Mouse (Mus musculus): ENCODE data around the gene Hpn. TPM values are rescaled to one million over a fixed set of nuclear protein-coding genes. Genes with fewer than 3 reads are reported as not detected.
A peak's percentile ranks its signal among the peaks of the same experiment; 100 is the strongest.

Gene Hpn
- polyA plus RNA-seq, 1 experiment from 2014 or later, result 4.2 TPM

DNA sequence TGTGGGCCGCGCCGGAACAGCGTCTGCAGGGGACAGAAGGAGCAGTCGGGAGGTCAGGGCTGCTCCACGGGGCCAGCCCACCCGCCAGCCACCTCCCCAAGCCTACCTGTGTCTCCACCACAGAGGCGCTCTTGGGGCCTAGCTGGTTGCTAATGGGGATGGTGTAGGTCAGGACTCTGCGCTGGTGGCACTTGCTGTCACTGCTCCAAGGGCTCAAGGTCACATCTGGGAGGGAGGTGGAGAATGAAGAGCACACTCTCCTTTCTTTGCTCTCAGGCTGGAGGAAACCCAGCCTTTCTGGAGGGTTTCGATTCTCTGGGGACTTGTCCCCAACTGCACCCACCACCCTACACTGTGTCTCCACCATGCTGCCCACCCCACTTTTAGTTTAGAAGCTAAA is 20.6 kb upstream of the Hpn start:
- WGBS, result 93% methylated on average over 10 of the region's 10 CpGs
- H3K36me3 ChIP-seq, result peaks cover 99% of the 10 kb centered on the region
- H3K4me2 ChIP-seq (replicated peaks), result no peak overlapping the region
- H3K9me3 ChIP-seq, result no peaks in the 10 kb centered on the region
- no peak overlapping the region for H3K9ac ChIP-seq
- H3K27ac ChIP-seq, result no peak overlapping the region
- no peak overlapping the region for H3K4me3 ChIP-seq
- ATAC-seq (ENCODE audit: insufficient number of reproducible peaks, insufficient read depth, low FRiP score, low TSS enrichment), result no peak
- no peaks in the 10 kb centered on the region for H3K4me1 ChIP-seq
- H3K27me3 ChIP-seq, result no peaks in the 10 kb centered on the region

GRCm38 (mm10) chr7:31131866-31132265 is 16.8 kb upstream of the Hpn start:
- peaks cover 15% of the 10 kb centered on the region for H3K27me3 ChIP-seq
- H3K4me3 ChIP-seq, result no peak overlapping the region
- no peak for ATAC-seq (ENCODE audit: insufficient number of reproducible peaks, insufficient read depth, low FRiP score, low TSS enrichment)
- H3K27ac ChIP-seq, result no peak overlapping the region
- H3K36me3 ChIP-seq, result peaks cover 88% of the 10 kb centered on the region
- no peak overlapping the region for H3K9ac ChIP-seq
- no peak overlapping the region for H3K4me2 ChIP-seq (replicated peaks)
- H3K9me3 ChIP-seq, result no peaks in the 10 kb centered on the region
- 94% methylated on average over 4 of the region's 4 CpGs for WGBS
- no peaks in the 10 kb centered on the region for H3K4me1 ChIP-seq

DNA sequence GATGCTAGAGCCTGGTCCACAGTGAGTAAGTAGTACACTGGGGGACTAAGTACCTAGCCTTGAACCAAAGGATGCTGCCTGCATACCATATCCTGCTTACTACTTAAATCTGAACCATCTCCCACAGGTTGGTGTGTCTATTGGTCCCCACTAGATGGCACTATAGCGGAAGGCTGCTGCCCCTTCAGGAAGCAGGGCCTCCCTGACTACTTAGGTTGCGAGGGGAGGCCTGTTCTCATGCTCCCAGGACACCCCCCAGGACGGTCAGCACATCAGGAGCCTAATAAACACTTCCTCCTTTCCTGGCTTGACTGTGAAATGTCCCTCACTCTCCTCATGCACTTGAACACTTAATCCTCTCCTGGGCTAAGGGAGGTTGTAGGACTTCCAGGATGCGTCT is 15.8 kb upstream of the Hpn start:
- ATAC-seq (ENCODE audit: insufficient number of reproducible peaks, insufficient read depth, low FRiP score, low TSS enrichment), result no peak
- Histone ChIP-seq H3K36me3 (peaks cover 77% of the 10 kb centered on the region), H3K27ac (no peak overlapping the region), H3K27me3 (peaks cover 25% of the 10 kb centered on the region), H3K4me1 (no peaks in the 10 kb centered on the region; the same call in 1 of the 2 replicates), H3K9me3 (no peaks in the 10 kb centered on the region), H3K9ac (no peak overlapping the region), H3K4me2 (replicated peaks) (no peak overlapping the region), H3K4me3 (no peak overlapping the region)
- WGBS, result 38% methylated on average over 4 of the region's 4 CpGs

GRCm38 (mm10) chr7:31130197-31130596 is 15.1 kb upstream of the Hpn start:
- H3K9ac ChIP-seq, result no peak overlapping the region
- no peaks in the 10 kb centered on the region for H3K9me3 ChIP-seq
- WGBS, result 95% methylated on average over 7 of the region's 7 CpGs
- ATAC-seq (ENCODE audit: insufficient number of reproducible peaks, insufficient read depth, low FRiP score, low TSS enrichment), result no peak
- no peak overlapping the region for H3K27ac ChIP-seq
- peaks cover 32% of the 10 kb centered on the region for H3K27me3 ChIP-seq
- H3K4me2 ChIP-seq (replicated peaks), result no peak overlapping the region
- no peak overlapping the region for H3K4me3 ChIP-seq
- no peaks in the 10 kb centered on the region; the same call in 1 of the 2 replicates for H3K4me1 ChIP-seq
- H3K36me3 ChIP-seq, result peaks cover 71% of the 10 kb centered on the region

GRCm38 (mm10) chr7:31128157-31128705 is 13.1 kb upstream of the Hpn start:
- Histone ChIP-seq H3K36me3 (peaks cover 51% of the 10 kb centered on the region), H3K27ac (no peak overlapping the region), H3K4me2 (replicated peaks) (no peak overlapping the region), H3K27me3 (peaks cover 41% of the 10 kb centered on the region), H3K4me3 (no peak overlapping the region), H3K9ac (no peak overlapping the region), H3K4me1 (no peaks in the 10 kb centered on the region; the same call in 1 of the 2 replicates), H3K9me3 (no peaks in the 10 kb centered on the region)
- WGBS, result 61% methylated on average over 9 of the region's 9 CpGs
- 0 out of 2 replicates have a peak, but pooled peaks have one; percentile 19 for ATAC-seq (ENCODE audit: insufficient number of reproducible peaks, insufficient read depth, low FRiP score, low TSS enrichment)

GRCm38 (mm10) chr7:31126851-31127724 is 12.0 kb upstream of the Hpn start, which contains the start of gene Scn1b:
Scn1b (minus strand) TSS chr7:31127003.
- ATAC-seq (ENCODE audit: insufficient number of reproducible peaks, insufficient read depth, low FRiP score, low TSS enrichment), result no peak
- H3K27me3 ChIP-seq, result peaks cover 41% of the 10 kb centered on the region
- no peaks in the 10 kb centered on the region for H3K9me3 ChIP-seq
- H3K4me1 ChIP-seq, result no peaks in the 10 kb centered on the region; the same call in 1 of the 2 replicates
- H3K27ac ChIP-seq, result no peak within 1 kb of the TSS
- peak within 1 kb of the TSS; percentile 99 for H3K4me2 ChIP-seq (replicated peaks)
- H3K4me3 ChIP-seq, result peak within 1 kb of the TSS; percentile 62
- WGBS, result 2% methylated on average over 44 of the region's 60 CpGs
- H3K36me3 ChIP-seq, result peaks cover 40% of the 10 kb centered on the region
- peak within 1 kb of the TSS; percentile 74 for H3K9ac ChIP-seq

DNA sequence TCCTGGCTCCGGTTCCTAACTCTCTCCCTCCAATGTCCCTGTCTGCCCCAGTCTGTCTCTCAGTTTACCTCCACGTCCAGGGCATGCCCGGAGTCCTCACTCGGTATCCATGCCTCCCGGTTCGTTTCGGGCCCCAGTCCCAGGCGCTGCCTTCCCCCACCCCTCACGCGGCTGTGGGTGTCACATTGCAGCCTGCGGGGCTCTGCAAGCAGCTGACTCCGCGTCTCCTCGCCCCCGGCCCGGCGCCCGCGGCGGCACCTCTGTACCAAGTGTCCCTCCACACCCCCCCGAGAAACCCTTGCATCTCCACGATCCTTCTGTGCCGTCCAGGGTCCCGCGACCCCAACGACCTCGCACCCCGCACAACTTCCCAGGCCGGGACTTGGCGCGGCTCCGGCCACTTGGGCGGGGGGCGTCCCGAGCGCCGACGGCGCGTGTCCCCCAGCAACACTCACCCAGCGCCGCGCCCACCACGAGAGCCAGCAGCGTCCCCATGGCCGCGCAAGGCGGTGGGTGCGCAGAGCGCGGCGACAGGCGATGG is 11.2 kb upstream of the Hpn start:
- Histone ChIP-seq H3K27me3 (peaks cover 41% of the 10 kb centered on the region), H3K4me2 (replicated peaks) (peak overlapping the region; percentile 99), H3K4me1 (no peaks in the 10 kb centered on the region; the same call in 1 of the 2 replicates), H3K36me3 (peaks cover 32% of the 10 kb centered on the region), H3K4me3 (peak overlapping the region; percentile 62), H3K27ac (no peak overlapping the region), H3K9me3 (no peaks in the 10 kb centered on the region), H3K9ac (peak overlapping the region; percentile 74)
- 1% methylated on average over 49 of the region's 53 CpGs for WGBS
- no peak for ATAC-seq (ENCODE audit: insufficient number of reproducible peaks, insufficient read depth, low FRiP score, low TSS enrichment)

GRCm38 (mm10) chr7:31125116-31125515 is 10.0 kb upstream of the Hpn start:
- Histone ChIP-seq H3K36me3 (peaks cover 20% of the 10 kb centered on the region), H3K9me3 (no peaks in the 10 kb centered on the region), H3K4me2 (replicated peaks) (no peak overlapping the region), H3K27me3 (peaks cover 41% of the 10 kb centered on the region), H3K27ac (no peak overlapping the region), H3K9ac (no peak overlapping the region), H3K4me1 (no peaks in the 10 kb centered on the region; the same call in 1 of the 2 replicates), H3K4me3 (no peak overlapping the region)
- WGBS, result 86% methylated on average over 13 of the region's 13 CpGs
- ATAC-seq (ENCODE audit: insufficient number of reproducible peaks, insufficient read depth, low FRiP score, low TSS enrichment), result no peak

DNA sequence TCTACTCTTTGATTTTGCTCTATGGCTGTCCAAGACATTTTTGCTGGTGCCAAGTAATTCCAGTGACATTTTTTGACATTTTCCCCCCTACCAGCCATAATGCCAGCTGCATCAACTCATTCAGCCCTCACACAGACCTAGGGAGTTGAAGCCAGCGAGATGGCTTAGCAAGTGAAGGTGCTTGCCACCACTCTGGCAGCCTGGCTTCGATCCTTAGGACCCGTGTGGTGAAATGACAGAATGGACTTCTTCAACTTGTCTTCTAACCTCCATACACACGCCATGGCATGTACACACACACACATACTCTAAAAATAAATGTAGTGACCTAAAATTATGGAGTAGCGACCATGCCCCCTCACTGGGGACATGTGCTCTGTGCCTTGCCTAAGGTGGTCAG is 9.3 kb upstream of the Hpn start:
- peaks cover 13% of the 10 kb centered on the region for H3K36me3 ChIP-seq
- no peak for ATAC-seq (ENCODE audit: insufficient number of reproducible peaks, insufficient read depth, low FRiP score, low TSS enrichment)
- WGBS, result 85% methylated on average over 5 of the region's 5 CpGs
- H3K4me1 ChIP-seq, result no peaks in the 10 kb centered on the region; the same call in 1 of the 2 replicates
- H3K4me2 ChIP-seq (replicated peaks), result no peak overlapping the region
- no peak overlapping the region for H3K4me3 ChIP-seq
- H3K27me3 ChIP-seq, result peaks cover 41% of the 10 kb centered on the region
- H3K9me3 ChIP-seq, result no peaks in the 10 kb centered on the region
- no peak overlapping the region for H3K27ac ChIP-seq
- H3K9ac ChIP-seq, result no peak overlapping the region

DNA sequence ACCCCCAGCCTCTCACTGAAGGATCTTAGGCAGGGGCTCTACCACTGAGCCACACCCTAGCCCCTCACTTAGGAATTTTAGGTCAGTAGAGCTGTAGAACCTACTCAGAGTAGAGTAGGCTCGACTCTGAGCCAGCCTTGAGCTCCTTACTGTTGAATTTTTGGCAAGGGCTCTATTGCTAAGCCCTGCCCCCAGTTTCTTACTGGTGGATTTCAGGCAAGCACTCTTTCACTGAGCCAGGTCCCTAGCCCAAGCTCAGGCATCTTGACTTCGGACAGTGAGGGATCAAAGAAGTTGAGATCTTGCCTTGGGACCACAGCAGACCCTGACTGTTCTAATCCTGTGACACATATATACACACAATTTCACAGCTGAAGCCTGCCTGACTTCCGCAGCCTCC is 8.6 kb upstream of the Hpn start:
- H3K36me3 ChIP-seq, result peaks cover 6% of the 10 kb centered on the region; the same call in 1 of the 2 replicates
- H3K4me1 ChIP-seq, result no peaks in the 10 kb centered on the region; the same call in 1 of the 2 replicates
- no peaks in the 10 kb centered on the region for H3K9me3 ChIP-seq
- WGBS, result 79% methylated on average over 3 of the region's 3 CpGs
- H3K4me2 ChIP-seq (replicated peaks), result no peak overlapping the region
- no peak overlapping the region for H3K9ac ChIP-seq
- no peak for ATAC-seq (ENCODE audit: insufficient number of reproducible peaks, insufficient read depth, low FRiP score, low TSS enrichment)
- H3K27me3 ChIP-seq, result peaks cover 41% of the 10 kb centered on the region
- H3K27ac ChIP-seq, result no peak overlapping the region
- H3K4me3 ChIP-seq, result no peak overlapping the region

DNA sequence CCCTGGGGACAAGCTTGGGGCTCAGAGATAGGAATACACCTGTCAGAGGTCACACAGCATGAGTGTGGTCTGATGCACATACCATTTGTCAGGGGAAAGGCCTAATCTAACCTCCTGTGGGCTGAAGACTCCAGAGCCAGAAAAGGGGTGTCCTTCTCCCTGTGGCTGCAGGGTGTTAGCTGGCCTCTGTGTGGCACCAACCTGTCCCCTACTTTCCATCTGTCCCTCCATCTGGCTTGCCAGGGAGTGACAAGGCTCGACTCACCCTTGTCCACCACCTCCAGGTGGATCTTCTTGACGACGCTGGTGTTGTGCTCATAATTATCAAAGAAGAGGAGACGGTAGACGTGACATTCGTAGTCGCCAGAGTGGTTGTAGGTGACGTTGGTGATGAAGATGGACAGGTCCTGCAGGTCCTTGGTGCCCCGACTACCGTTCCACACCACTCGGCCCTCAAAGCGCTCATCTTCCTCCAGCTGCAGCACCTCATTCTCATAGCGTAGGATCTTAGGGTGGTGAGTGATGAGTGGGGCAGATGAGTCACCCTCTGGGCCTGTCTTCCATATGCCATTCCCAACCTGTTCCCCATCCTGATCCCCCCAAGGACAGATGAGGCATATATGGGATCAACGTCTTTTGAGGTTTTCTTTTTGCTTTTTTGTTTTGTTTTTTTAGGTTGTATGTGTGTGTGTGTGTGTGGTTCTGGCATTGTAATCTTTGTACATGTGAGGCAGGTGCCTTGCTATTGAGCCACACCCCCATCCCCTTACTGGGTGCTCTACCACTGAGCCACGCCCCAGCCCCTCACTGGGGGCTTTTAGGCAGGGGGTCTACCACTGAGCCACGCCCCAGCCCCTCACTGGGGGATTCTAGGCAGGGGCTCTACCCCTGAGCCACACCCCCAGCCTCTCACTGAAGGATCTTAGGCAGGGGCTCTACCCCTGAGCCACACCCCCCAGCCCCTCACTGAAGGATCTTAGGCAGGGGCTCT is 7.8 kb upstream of the Hpn start:
- Histone ChIP-seq H3K4me2 (replicated peaks) (no peak overlapping the region), H3K27me3 (peaks cover 36% of the 10 kb centered on the region), H3K27ac (no peak overlapping the region), H3K36me3 (no peaks in the 10 kb centered on the region), H3K9me3 (no peaks in the 10 kb centered on the region), H3K4me3 (no peak overlapping the region), H3K4me1 (no peaks in the 10 kb centered on the region; the same call in 1 of the 2 replicates), H3K9ac (no peak overlapping the region)
- ATAC-seq (ENCODE audit: insufficient number of reproducible peaks, insufficient read depth, low FRiP score, low TSS enrichment), result no peak
- 88% methylated on average over 16 of the region's 16 CpGs for WGBS

Measured in embryonic facial prominence, embryonic 12.5 days (tissue).